Mouse (Mus musculus) urinary bladder, postnatal 14 days (tissue): ENCODE data around the gene Adam34.
"Not testable (repeated sequence)": the region's sequence is repeated elsewhere in the genome, so short reads cannot be mapped to it uniquely, and the experiment has no call there.

Source experiments
- DNase-seq: peaks from one replicate; pipeline ENCODE4 v3.0.0; 2021; ENCODE audit warnings: low spot score

Adam34 gene

DNA sequence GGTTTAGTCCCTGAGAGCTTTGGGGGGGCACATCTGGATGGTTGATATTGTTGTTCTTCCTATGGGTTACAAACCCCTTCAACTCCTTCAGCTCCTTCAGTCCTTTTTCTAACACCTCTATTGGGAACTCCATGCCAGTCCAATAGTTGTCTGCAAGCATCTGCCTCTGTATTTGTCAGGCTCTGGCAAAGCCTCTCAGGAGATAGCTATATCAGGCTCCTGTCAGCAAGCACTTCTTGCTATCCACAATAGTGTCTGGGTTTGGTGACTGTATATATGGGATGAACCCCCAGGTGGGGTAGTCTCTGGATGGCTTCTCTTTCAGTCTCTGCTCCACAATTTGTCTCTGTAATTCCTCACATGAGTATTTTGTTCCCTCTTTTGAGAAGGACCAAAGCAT is at the start of gene Adam34:
Gene Adam34, minus strand, starts transcription at position 101 of the 400 bp plus-strand sequence.
- no peak for DNase-seq

DNA sequence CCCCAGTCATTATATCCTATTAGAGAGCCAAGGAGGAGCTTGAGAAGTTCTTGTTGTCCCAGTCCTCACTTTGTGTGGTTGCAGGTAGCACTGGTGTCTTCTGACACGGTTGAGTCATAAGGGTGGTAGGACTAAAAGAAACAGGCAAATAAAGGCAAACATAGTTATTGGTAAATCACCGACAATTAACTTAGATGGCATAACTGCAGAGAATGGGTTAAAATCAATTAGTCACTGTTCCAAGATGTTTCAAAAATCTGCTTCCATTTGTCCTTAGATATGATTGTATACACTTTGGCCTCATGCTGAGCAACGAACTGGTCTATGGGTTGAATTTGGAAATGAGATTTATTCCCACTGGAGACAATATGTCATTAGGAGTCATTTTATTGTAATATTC is 82.7 kb downstream of the Adam34 start, which contains the start of gene Gm5346:
Gene Gm5346, minus strand, starts transcription at position 101 of the 400 bp plus-strand sequence.
- no peak for DNase-seq

DNA sequence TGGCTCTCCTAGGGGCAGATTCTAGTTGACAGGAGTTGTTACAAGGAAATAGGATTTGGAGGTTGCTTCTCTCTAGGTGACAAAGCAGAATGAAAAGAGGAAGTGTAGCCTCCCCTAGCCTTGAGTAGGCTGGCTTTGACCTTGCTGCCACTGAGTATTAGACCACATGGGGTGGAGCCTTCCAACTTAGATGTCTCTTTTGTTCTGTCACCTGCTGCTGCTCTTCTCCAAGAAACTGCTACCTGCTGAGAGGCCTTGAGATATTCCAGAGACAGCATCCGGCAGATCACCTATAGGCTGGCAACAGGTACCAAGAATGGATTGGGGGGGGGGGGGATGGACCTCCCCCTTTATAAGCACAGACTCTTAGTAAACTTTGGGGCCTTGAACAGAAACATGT is 93.8 kb downstream of the Adam34 start:
- no peak for DNase-seq

DNA sequence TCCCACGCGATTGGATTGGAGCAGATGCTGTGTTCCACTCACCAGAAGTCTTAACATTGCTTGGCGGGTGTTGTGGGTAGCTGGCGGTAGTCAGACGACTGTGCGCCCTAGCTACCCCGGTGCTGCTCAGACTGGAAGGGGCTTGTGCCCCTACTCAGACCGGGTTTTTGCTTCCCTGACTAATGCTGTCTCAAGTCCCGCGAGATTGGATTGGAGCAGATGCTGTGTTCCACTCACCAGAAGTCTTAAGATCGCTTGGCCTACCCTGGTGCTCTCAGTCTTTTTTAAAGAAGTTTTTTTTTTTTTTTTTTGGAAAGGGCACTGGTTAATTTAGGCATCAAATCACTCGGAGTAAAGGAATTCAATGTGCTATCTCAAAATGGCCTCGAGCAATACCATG is 106.2 kb downstream of the Adam34 start:
- not testable (repeated sequence) for DNase-seq

DNA sequence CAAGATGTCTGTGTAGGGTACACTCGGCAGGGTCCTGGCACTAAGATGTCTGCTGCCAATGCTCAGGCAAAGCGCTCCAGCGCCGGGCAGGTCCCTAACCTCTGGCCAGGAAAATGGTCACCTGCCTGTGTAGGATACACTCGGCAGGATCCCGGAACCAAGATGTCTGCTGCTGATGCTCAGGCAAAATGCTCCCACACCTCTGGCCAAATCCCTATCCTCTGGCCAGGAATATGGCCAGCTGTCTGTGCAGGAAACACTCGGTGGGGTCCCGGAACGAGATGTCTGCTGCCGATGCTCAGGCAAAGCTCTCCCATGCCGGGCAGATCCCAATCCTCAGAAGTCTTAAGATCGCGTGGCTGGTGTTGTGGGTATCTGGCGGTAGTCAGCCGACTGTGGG is 106.7 kb downstream of the Adam34 start:
- DNase-seq, result not testable (repeated sequence)
